Mouse (Mus musculus) kidney, adult 2 months (tissue): ENCODE measurements around the gene Krt16.
A peak's percentile ranks its signal among the peaks of the same experiment; 100 is the strongest.

Experiments
- CTCF ChIP-seq: fragments of 200-500 bp; conservative IDR thresholded peaks from 2 replicates; pipeline ENCODE4 v1.5.1; 2011; ENCODE audit warnings: low read depth, mild to moderate bottlenecking, control low read depth, low read length, moderate library complexity, mixed read lengths; ENCODE audit not compliant: insufficient read depth, insufficient read length
- POLR2A ChIP-seq: fragments of 200-500 bp; IDR thresholded peaks from one replicate; pipeline ENCODE4 v1.6.1; 2011; ENCODE audit warnings: low read depth, low read length, control low read depth

DNA sequence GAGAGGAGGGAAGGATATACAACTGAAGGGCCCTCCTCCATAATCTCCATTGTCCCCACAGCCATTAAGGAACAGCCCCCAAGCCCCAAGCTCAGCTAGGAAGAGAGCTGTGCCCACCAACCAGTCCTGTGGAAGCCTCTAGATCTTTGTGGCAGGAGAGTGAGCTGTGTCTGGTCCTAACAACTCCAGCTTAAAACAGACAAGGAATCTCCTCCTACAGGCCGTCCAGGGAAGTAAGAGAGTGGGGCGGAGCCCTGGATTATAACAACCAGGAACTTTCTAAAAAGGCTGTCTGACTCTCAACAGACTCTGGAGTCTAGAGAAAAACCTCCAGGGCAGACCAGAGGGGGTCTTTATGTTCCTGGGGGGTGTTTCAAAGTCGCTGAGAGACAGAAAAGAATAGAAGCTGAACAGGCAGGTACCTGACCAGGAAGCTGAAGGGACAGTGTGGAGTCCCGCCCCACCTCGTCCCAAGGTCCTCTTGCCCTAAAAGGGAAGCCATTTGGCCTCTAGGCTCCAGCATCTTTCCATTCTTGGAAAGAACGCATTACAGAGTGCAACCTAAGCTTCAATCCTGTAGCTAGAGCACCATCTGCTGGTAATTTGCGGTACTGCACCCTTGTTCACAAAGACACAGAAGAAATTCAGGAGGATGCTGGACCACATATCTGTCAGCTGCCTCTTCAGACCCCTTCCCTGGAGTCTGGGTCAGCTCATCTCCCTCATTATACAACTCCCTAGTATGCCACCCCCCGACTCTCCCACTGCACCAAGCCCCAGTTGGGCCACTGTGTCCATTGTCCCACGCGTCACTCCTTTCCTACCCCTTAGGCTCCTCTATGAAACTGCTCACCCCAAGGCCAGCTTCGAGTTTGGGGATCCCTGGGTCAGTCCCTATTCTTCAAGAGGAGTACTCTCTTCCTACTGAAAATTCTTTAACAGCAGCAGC, 33.2 kb upstream of the Krt16 start:
- peak; percentile 73 for TF ChIP-seq CTCF
- no peak for TF ChIP-seq POLR2A
